Comparison of ENCODE assay signal across 1 mouse cellular context in the genomic region with DNA sequence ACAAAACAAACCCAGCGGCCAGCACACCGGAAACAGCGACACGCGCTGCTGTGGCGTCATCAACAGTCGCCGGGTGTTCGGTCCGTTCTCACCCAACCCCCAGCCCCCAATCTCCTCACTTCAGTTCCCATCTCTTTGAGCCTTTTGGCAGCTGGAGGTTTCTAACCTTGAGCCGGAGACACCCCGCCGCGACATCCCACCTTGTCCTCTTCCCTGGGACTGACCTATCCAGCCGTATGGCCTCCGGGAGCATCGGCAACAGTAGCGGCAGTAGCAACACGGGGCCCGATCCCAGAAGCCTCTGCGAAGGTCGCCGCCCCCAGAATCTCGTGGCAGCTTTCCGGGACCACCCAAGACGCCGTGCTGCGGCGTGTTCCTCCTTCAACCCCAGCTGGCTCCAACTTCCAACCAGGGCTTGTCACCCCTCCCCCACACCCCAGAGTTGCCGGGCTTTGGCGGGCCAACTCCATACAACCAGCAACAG.
TF ChIP-seq lines count a peak whose summit lies in the region.

A gene (minus strand): TSS at position 303 of the 484 bp plus-strand sequence.

TF ChIP-seq in MEL, 35 proteins besides CTCF, POLR2A, EP300 and RAD21 (continued from another document):
- TF ChIP-seq POLR2AphosphoS5 (IDR thresholded peaks at IDR 0.05; ENCODE audit: borderline replicate concordance, low read depth, low read length) (no peak), UBTF (IDR thresholded peaks at IDR 0.05; ENCODE audit: borderline replicate concordance, insufficient read depth, low read depth, low read length) (no peak), TCF12 (IDR thresholded peaks at IDR 0.05; ENCODE audit: low read depth, low read length) (peak; percentile 52; the same call in 1 of the 2 replicates), TBP (IDR thresholded peaks at IDR 0.05; ENCODE audit: low read depth, low read length) (peak; percentile 77), BHLHE40 (IDR thresholded peaks at IDR 0.05; ENCODE audit: borderline replicate concordance, low read depth, low read length) (no peak), MAZ (IDR thresholded peaks at IDR 0.05; ENCODE audit: low read depth, low read length) (peak; percentile 67), MAFK (IDR thresholded peaks at IDR 0.05; ENCODE audit: borderline replicate concordance, low read depth, low read length) (no peak), E2F4 (IDR thresholded peaks at IDR 0.05; ENCODE audit: borderline replicate concordance, low read depth, low read length) (no peak), RCOR1 (IDR thresholded peaks at IDR 0.05; ENCODE audit: low read depth, low read length) (no peak)
